Comparison of ENCODE assay signal across 16 mouse cellular contexts in the genomic region with DNA sequence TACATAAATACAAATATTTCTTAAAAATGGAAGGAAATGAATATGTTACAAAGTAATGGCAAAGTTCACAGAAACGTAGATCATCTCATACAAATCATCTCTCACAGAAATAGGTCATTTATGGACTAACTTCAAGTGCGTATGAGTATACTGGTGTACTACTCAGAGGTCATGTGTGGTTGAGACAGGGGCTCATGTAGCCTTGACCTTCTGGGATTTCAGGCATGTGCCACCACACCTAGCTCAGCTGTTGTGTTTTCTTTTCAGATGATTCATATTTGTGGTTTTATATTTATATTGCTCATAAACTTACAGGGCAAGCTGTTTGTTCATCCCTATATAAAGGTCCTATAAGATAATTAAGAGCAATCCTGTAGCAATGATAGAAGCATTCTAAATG.
"Had no signal": no experiment of that assay in that cellular context is flagged by ENCODE, and none has a peak within 500 bp of the region (broad histone marks: within the 10 kb centered on the region; RNA-seq: fewer than 3 reads in every experiment).

No protein-coding gene starts in this region.

- H3K9ac ChIP-seq: liver, embryonic 15.5 days; liver, postnatal 0 days; lung, embryonic 14.5 days; midbrain, embryonic 12.5 days; neural tube, embryonic 13.5 days; neural tube, embryonic 15.5 days; stomach, embryonic 15.5 days had no signal

- H3K4me2 ChIP-seq: liver, embryonic 15.5 days; lung, embryonic 14.5 days; midbrain, embryonic 12.5 days; neural tube, embryonic 13.5 days; neural tube, embryonic 15.5 days; stomach, embryonic 15.5 days had no signal

- H3K9me3 ChIP-seq: liver, embryonic 15.5 days; midbrain, embryonic 10.5 days; midbrain, embryonic 12.5 days; neural tube, embryonic 13.5 days; neural tube, embryonic 15.5 days; stomach, embryonic 15.5 days had no signal

- H3K27me3 ChIP-seq: liver, embryonic 15.5 days; midbrain, embryonic 12.5 days; neural tube, embryonic 13.5 days; neural tube, embryonic 15.5 days; stomach, embryonic 15.5 days had no signal

- H3K4me1 ChIP-seq: liver, embryonic 15.5 days; midbrain, embryonic 12.5 days; neural tube, embryonic 13.5 days; neural tube, embryonic 15.5 days; stomach, embryonic 15.5 days had no signal

- H3K27ac ChIP-seq: liver, embryonic 15.5 days; midbrain, embryonic 10.5 days; midbrain, embryonic 12.5 days; neural tube, embryonic 13.5 days; neural tube, embryonic 15.5 days; stomach, embryonic 15.5 days; stomach, postnatal 0 days had no signal

- ATAC-seq: liver, postnatal 0 days had no signal

- DNase-seq: liver, postnatal 0 days; lung, embryonic 14.5 days; lung, postnatal 10 days; lung, postnatal 4 days; midbrain, embryonic 14.5 days; right cerebral cortex, postnatal 14 days; thymus, adult 2 months; thymus, postnatal 25 days; thymus, postnatal 4 days had no signal

- H3K4me3 ChIP-seq: liver, embryonic 15.5 days; midbrain, embryonic 10.5 days; midbrain, embryonic 12.5 days; neural tube, embryonic 13.5 days; neural tube, embryonic 15.5 days; stomach, embryonic 15.5 days had no signal
